Mouse (Mus musculus) erythroid progenitor cell, adult 5-6 weeks (primary cell): ENCODE data around the gene Gdpd1. TPM values are rescaled to one million over a fixed set of nuclear protein-coding genes. Genes with fewer than 3 reads are reported as not detected.
"Not testable (repeated sequence)": the region's sequence is repeated elsewhere in the genome, so short reads cannot be mapped to it uniquely, and the experiment has no call there.

Experiments
- ATAC-seq: replicated peaks from 2 replicates; pipeline ENCODE4 v1.8.0; 2016; ENCODE audit warnings: moderate number of reproducible peaks, mild to moderate bottlenecking, moderate TSS enrichment, inconsistent platforms; ENCODE audit not compliant: poor library complexity, low FRiP score, severe bottlenecking
- total RNA-seq, 2 experiments: library from RNA; stranded (forward) in 1 of 2; stranded (reverse) in 1 of 2; fragments of 150-400 nt in 1 of 2; fragments of 186-747, 209-891 nt in 1 of 2; gene quantifications; 2 replicates each; pipeline versions ENCODE4 v1.2.3 to v1.2.4; 2015 to 2017; ENCODE audit warnings: low replicate concordance in 2 of 2

The Gdpd1 gene
- total RNA-seq, 2 experiments from 2014 or later, result 5.7 to 8.4 TPM

- no peak for ATAC-seq
These were observed 37.7 kb downstream of the Gdpd1 start for GRCm38 (mm10) chr11:87036180-87036579.

GRCm38 (mm10) chr11:87028212-87028611 is 45.6 kb downstream of the Gdpd1 start:
- no peak for ATAC-seq

GRCm38 (mm10) chr11:87026096-87026875 is 47.6 kb downstream of the Gdpd1 start:
- ATAC-seq, result no peak

GRCm38 (mm10) chr11:87025351-87025750 is 48.5 kb downstream of the Gdpd1 start:
- no peak for ATAC-seq

- not testable (repeated sequence) for ATAC-seq
These were observed 50.6 kb downstream of the Gdpd1 start for GRCm38 (mm10) chr11:87023240-87023639.

- ATAC-seq, result no peak
These were observed 51.1 kb downstream of the Gdpd1 start for GRCm38 (mm10) chr11:87022765-87023164.

GRCm38 (mm10) chr11:87021551-87021950 is 52.3 kb downstream of the Gdpd1 start:
- ATAC-seq, result no peak

- ATAC-seq, result no peak
These were observed 53.4 kb downstream of the Gdpd1 start for GRCm38 (mm10) chr11:87020449-87020848.

GRCm38 (mm10) chr11:87019431-87019830 is 54.4 kb downstream of the Gdpd1 start:
- no peak for ATAC-seq

GRCm38 (mm10) chr11:87018081-87018480 is 55.8 kb downstream of the Gdpd1 start:
- no peak for ATAC-seq

GRCm38 (mm10) chr11:87015691-87016090 is 58.2 kb downstream of the Gdpd1 start:
- ATAC-seq, result no peak

- ATAC-seq, result no peak
These were observed 63.4 kb downstream of the Gdpd1 start for GRCm38 (mm10) chr11:87010476-87010875.

GRCm38 (mm10) chr11:87007371-87007770 is 66.5 kb downstream of the Gdpd1 start:
- no peak for ATAC-seq

GRCm38 (mm10) chr11:87004960-87005755 is 68.7 kb downstream of the Gdpd1 start:
- ATAC-seq, result no peak

- no peak for ATAC-seq
These were observed 71.6 kb downstream of the Gdpd1 start for GRCm38 (mm10) chr11:87002078-87002829.

- ATAC-seq, result no peak
These were observed 72.6 kb downstream of the Gdpd1 start for GRCm38 (mm10) chr11:87001217-87001616.

- no peak for ATAC-seq
These were observed 77.6 kb downstream of the Gdpd1 start for GRCm38 (mm10) chr11:86996266-86996665.

- peak; percentile 67 for ATAC-seq
These were observed 78.1 kb downstream of the Gdpd1 start for GRCm38 (mm10) chr11:86995625-86996221.

- ATAC-seq, result no peak
These were observed 78.9 kb downstream of the Gdpd1 start for GRCm38 (mm10) chr11:86994791-86995624.
